Mouse (Mus musculus) forebrain, embryonic 10.5 days (tissue): Measurements from ENCODE around the gene Urad. TPM values are rescaled to one million over a fixed set of nuclear protein-coding genes. Genes with fewer than 3 reads are reported as not detected.
A peak's percentile ranks its signal among the peaks of the same experiment; 100 is the strongest.

Source experiments
- DNase-seq: peaks from one replicate; pipeline ENCODE4 v3.0.0-alpha.2; 2017; ENCODE audit warnings: low spot score; ENCODE audit errors: extremely low spot score
- H3K27ac ChIP-seq: fragments of 300-500 bp; sonication (generic); 2 replicates; pipeline ENCODE4 v1.5.1; 2016; ENCODE audit warnings: mild to moderate bottlenecking
- H3K27me3 ChIP-seq: fragments of 300-500 bp; sonication (generic); 2 replicates; pipeline ENCODE4 v1.6.1; 2016; ENCODE audit warnings: mild to moderate bottlenecking; ENCODE audit not compliant: poor library complexity, severe bottlenecking
- H3K36me3 ChIP-seq: fragments of 300-500 bp; sonication (generic); replicated peaks from 2 replicates; pipeline ENCODE4 v1.6.1; 2016; ENCODE audit warnings: mild to moderate bottlenecking, moderate library complexity
- H3K4me1 ChIP-seq: fragments of 300-500 bp; sonication (generic); 2 replicates; pipeline ENCODE4 v1.6.1; 2016
- H3K4me3 ChIP-seq: fragments of 300-500 bp; sonication (generic); 2 replicates; pipeline ENCODE4 v1.5.1; 2016; ENCODE audit warnings: mild to moderate bottlenecking, moderate library complexity
- H3K9me3 ChIP-seq: fragments of 300-500 bp; sonication (generic); 2 replicates; pipeline ENCODE4 v1.6.1; 2016; ENCODE audit warnings: mild to moderate bottlenecking, moderate library complexity
- WGBS: fragments of 180-500 bp; shearing (Covaris S2); methylation state at CpG from one replicate; pipeline ENCODE4 v1.1.7; 2016; 5-methylcytosine and 5-hydroxymethylcytosine counted together
- polyA plus RNA-seq: library from polyadenylated mRNA; unstranded; fragments of >200 nt; fragmentation: Nextera tagmentation; extraction: Ambion mirVana; gene quantifications from 2 replicates; pipeline ENCODE4 v1.2.1, GENCODE M21; 2016

Gene Urad
- polyA plus RNA-seq, 1 experiment from 2014 or later: not detected

DNA sequence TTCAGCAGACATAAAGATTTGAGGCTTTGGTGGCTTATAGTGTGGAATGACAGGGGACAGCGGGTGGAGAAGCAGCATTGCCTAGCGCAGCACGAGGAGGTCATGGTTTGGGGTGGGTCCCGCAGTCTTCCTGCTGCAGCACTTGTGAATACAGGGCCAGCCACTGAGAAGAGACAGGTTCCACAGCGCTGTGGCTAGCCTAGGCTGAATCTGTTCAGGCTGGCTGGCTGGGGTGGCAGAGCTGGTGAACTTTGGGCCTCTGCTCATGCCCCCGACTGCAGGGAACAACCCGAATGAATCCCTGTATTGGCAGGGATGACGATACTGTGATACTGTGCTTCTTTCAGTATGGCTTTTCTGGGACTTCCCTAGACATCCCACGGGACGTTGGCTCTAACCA is 21.7 kb upstream of the Urad start:
- no peaks in the 10 kb centered on the region for H3K27me3 ChIP-seq
- no peak overlapping the region for H3K27ac ChIP-seq
- 91% methylated on average over 10 of the region's 10 CpGs for WGBS
- no peak overlapping the region for H3K4me3 ChIP-seq
- H3K36me3 ChIP-seq: no peaks in the 10 kb centered on the region
- DNase-seq: no peak
- no peaks in the 10 kb centered on the region for H3K4me1 ChIP-seq
- H3K9me3 ChIP-seq: no peaks in the 10 kb centered on the region

DNA sequence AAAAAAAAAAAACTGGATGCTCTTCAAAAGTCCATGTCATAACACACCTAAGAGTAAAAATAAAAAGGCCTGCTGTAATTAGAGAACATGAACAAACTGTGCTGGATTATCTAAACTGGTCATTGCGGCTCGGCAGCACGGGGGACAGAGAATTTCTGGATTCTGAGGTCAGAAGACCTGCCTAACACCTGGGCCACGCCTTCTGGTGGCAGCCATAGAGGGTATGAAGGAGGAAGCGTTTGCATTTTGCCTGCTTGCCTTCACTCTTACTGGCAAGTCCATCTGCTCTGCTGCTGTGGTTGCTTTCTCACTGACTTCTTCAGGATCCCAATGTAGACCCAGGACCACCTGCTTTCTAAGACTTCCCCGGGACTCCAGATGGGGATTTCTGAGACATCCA is 20.7 kb upstream of the Urad start:
- Histone ChIP-seq H3K27me3 (no peaks in the 10 kb centered on the region), H3K27ac (no peak overlapping the region), H3K4me1 (no peaks in the 10 kb centered on the region), H3K36me3 (no peaks in the 10 kb centered on the region), H3K4me3 (no peak overlapping the region), H3K9me3 (no peaks in the 10 kb centered on the region)
- no peak for DNase-seq
- 90% methylated on average over 6 of the region's 6 CpGs for WGBS

DNA sequence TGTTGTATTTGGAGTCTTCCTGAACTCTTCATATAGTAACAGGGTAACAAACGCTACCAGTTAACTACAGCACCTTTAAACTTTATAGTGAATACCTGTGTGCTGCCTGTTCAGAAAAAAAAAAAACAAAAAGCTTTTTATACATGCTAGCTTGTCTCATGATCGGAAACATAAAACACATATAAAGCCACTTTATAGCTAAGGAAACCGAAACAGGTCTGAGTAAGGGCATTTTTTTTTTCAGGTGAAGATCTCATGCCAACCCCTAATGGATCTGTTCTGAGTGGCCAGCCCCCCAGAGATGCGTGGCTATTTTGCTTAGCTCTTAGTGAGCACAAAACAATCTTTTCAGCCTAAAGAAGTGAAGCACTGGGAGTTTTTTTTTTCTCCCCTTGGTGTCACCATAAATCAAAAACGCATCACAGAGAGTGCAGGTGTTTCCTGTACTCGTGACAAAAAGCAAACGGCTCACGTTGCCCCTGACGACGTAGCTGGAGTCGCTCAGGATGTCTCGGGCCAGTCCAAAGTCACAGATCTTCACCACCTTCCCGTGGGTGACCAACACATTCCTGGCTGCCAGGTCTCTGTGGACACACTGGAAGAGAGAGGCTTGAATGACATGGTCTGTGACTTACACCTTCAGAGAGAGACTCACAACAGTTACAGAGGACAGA is 18.6 kb upstream of the Urad start:
- no peaks in the 10 kb centered on the region for H3K27me3 ChIP-seq
- no peaks in the 10 kb centered on the region for H3K4me1 ChIP-seq
- no peaks in the 10 kb centered on the region for H3K9me3 ChIP-seq
- no peak overlapping the region for H3K4me3 ChIP-seq
- DNase-seq: no peak
- 84% methylated on average over 13 of the region's 13 CpGs for WGBS
- no peaks in the 10 kb centered on the region for H3K36me3 ChIP-seq
- no peak overlapping the region for H3K27ac ChIP-seq

DNA sequence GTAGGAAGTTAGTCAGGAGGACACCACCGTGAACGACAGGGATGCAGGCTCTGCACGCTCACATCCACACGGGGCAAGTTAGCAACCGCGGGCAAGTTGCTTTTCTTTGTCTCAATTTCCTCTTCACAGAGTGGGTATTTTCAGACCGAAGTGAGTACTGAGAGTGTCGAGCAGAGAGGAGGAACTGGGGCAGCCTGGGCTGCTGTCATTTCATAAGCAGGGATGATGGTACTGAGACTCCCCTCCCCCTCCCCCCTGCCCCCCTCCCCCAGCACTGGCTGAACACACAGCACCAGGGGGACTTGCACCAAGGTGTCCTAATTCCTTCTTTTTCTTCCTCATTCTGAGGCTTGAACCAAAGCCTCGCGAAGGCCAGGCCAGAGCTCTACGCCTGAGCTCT is 17.3 kb upstream of the Urad start:
- no peak overlapping the region for H3K4me3 ChIP-seq
- no peaks in the 10 kb centered on the region for H3K27me3 ChIP-seq
- H3K4me1 ChIP-seq: no peaks in the 10 kb centered on the region
- H3K9me3 ChIP-seq: no peaks in the 10 kb centered on the region
- H3K36me3 ChIP-seq: no peaks in the 10 kb centered on the region
- no peak overlapping the region for H3K27ac ChIP-seq
- no peak for DNase-seq
- WGBS: 90% methylated on average over 11 of the region's 11 CpGs

DNA sequence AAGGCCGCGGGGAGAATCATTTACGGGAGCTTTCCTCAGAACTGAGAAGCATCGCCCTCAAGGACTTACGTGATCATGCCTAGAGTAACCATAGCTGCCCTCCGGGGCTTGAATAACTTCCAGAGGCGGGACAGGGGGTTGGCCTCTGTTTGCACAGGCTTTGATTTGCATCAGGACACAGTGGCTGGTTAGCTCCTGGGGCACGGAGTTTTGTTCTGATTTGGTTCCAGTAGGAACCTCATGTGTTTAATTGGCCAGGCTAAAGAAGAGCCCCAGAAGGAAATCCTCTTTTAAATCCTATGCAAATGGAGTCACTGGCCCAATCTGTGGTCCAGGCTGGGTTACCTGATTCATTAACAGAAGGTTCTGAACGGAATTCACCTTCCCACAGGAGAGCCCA is 16.7 kb upstream of the Urad start:
- 69% methylated on average over 9 of the region's 9 CpGs for WGBS
- Histone ChIP-seq H3K9me3 (no peaks in the 10 kb centered on the region), H3K36me3 (no peaks in the 10 kb centered on the region), H3K4me3 (no peak overlapping the region), H3K27ac (no peak overlapping the region), H3K27me3 (no peaks in the 10 kb centered on the region), H3K4me1 (no peaks in the 10 kb centered on the region)
- no peak for DNase-seq

DNA sequence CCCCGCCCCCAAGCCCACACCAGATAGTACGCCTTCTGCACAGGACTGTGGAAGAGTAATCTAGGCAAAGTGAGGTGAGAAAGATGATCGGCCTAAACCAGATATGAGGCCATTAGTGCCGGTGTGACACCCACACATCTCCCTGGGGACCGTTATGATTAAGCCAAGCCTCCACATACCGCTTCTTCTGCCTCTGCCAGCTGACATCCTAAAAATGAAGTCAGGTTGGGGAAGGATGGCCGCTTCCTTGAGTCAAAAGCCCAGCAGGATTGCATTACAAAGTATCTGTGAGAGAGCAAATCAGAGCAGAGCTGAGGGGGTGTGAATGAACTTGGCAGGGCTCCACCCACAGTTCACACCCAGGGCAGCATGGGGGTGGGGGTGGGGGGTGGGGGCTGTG is 10.5 kb upstream of the Urad start:
- DNase-seq: no peak
- 58% methylated on average over 7 of the region's 7 CpGs for WGBS

DNA sequence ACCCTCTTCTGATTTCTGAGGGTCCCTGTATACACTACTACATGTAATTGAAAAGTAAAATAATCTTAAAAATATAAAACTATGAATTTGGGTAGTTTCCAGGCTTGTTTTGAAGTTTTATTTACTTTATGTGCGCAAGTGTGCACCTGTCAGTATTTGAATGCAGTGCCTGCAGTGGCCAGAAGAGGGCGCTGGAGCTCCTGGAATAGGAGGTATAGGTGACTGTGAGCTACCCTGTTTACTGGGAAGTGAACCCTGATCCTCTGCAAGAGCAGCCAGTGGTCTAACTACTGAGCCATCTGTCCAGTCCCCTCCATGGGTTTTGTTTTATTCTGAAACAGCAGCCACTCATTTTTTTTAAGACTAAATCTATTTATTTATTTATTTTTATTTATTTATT is 9.3 kb upstream of the Urad start:
- Histone ChIP-seq H3K27me3 (no peaks in the 10 kb centered on the region), H3K4me3 (no peak overlapping the region), H3K9me3 (no peaks in the 10 kb centered on the region), H3K4me1 (peaks cover 7% of the 10 kb centered on the region), H3K36me3 (no peaks in the 10 kb centered on the region), H3K27ac (no peak overlapping the region)
- no peak for DNase-seq
- WGBS: 39% methylated on average over 2 of the region's 2 CpGs

More for the DNA sequence above, 10.5 kb upstream of the Urad start:
- Histone ChIP-seq H3K27ac (no peak overlapping the region), H3K4me3 (no peak overlapping the region), H3K9me3 (no peaks in the 10 kb centered on the region), H3K36me3 (no peaks in the 10 kb centered on the region), H3K4me1 (peaks cover 7% of the 10 kb centered on the region), H3K27me3 (no peaks in the 10 kb centered on the region)

DNA sequence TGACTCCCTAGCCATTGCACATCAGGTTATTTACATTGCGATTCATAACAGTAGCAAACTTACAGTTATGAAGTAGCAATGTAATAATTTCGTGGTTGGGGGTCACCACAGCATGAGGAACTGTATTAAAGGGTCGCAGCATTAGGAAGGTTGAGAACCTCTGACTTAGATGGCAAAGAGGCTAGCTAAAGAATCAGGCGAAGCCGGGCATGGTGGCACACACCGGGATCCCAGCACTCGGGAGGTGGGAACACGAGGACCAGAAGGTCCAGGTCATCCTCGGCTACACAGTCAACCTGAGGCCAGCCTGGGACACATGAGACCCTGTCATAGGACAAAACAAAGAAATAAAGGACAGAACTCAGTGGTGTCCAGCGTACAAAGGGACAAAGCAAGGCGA is 7.7 kb upstream of the Urad start:
- Histone ChIP-seq H3K4me1 (peaks cover 7% of the 10 kb centered on the region), H3K27ac (no peak overlapping the region), H3K36me3 (no peaks in the 10 kb centered on the region), H3K4me3 (no peak overlapping the region), H3K27me3 (no peaks in the 10 kb centered on the region), H3K9me3 (no peaks in the 10 kb centered on the region)
- 85% methylated on average over 11 of the region's 11 CpGs for WGBS
- DNase-seq: no peak

DNA sequence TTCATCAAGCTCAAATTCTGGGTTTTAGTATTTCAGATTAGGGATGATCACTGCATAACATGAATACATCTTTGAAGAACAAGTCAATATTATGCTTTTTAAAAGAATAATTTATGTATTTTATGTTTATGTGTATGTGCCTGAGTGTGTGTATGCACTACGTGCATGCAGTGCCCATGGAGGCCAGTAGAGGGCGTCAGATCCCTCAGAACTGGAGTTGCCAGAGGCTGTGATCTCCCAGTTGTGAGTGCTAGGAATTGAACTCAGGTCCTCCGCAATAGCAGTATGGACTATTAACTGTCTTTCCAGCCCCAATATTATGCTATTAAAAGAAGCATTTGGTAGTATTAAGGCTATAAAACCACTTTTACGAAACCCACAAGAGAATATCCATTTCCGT is 5.4 kb upstream of the Urad start:
- Histone ChIP-seq H3K9me3 (no peaks in the 10 kb centered on the region), H3K36me3 (no peaks in the 10 kb centered on the region), H3K4me3 (no peak overlapping the region), H3K27ac (no peak overlapping the region), H3K4me1 (peaks cover 2% of the 10 kb centered on the region; the same call in 1 of the 2 replicates), H3K27me3 (peaks cover 8% of the 10 kb centered on the region)
- 91% methylated on average over 5 of the region's 5 CpGs for WGBS
- DNase-seq: no peak

DNA sequence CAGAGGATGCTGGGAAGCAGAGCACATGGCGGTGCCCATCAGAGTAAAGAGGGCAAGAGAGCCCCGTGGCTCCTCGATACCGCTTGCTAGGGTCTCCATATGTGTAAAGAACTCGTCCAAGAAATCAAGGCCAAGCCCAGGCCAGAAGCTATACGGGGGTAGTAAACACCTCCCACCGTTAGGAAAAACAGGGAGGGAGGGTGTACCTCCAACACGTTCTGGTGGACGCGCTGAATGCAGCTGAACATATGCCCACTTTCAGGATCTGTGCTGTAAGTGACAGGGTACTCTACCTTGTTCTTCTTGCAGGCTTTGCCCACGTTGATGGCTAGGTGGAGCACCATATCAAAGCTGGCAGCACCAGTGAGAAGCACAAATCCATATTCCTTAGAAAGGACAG is 3.7 kb upstream of the Urad start:
- DNase-seq: no peak
- 75% methylated on average over 11 of the region's 11 CpGs for WGBS
- H3K9me3 ChIP-seq: no peaks in the 10 kb centered on the region
- H3K36me3 ChIP-seq: no peaks in the 10 kb centered on the region
- peaks cover 25% of the 10 kb centered on the region for H3K27me3 ChIP-seq
- no peak overlapping the region for H3K4me3 ChIP-seq
- no peak overlapping the region for H3K27ac ChIP-seq
- no peaks in the 10 kb centered on the region for H3K4me1 ChIP-seq

DNA sequence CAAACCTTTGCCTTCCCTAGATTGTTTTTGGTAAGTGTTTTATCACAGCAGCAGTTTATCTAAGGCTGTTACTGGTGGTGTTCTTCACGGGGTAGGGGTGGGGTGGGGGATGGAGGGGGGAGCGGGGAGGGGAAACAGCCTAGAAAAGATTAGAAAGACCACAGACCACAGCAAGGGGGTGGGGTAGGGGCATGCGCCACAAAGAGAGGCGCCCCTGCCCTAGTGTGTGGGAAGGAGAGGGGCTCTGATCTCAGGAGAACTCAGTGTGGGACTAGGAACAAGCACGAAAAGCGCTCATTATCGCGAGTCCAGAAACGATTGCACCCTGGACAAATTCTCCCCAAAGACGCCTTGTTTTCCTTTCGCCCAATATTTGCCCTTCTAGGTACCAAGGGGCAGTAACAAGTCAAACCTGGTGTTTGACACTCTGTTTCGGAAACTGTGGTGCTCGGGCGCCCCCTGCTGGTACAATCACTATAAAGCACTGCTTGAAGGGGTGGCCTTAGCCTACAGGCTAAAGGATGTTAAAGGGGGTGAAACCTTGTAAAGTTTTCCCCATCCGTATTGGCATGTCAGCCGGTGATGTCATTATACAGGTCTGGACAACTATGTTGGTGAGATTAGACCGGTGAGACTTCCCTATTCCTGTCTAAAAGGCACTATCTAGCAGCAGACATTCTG is 1.1 kb upstream of the Urad start:
- Histone ChIP-seq H3K4me3 (no peak overlapping the region), H3K4me1 (no peaks in the 10 kb centered on the region), H3K9me3 (no peaks in the 10 kb centered on the region), H3K27ac (no peak overlapping the region), H3K27me3 (peaks cover 51% of the 10 kb centered on the region), H3K36me3 (no peaks in the 10 kb centered on the region)
- DNase-seq: peak; percentile 76
- WGBS: 21% methylated on average over 17 of the region's 17 CpGs

DNA sequence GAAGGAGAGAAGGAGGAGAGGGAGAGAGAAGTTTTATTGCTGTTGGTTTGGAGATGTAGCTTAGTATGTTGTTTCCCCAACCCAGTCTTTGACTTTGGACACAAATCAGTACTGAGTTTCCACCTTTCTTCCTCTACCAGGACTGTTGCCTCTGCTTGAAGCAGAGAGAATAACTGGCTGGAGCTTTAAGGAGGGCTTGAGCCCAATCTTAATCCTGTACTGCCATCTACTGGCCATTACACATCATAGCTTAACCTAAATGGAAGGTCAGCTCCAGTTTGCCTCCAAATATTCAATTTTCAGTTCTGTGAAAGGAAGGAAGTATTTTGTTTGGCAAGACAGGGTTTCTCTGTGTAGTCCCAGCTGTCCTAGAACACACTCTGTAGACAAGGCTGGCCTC is 2.6 kb downstream of the Urad start:
- H3K9me3 ChIP-seq: no peaks in the 10 kb centered on the region
- H3K4me1 ChIP-seq: peaks cover 10% of the 10 kb centered on the region
- no peak overlapping the region for H3K4me3 ChIP-seq
- peaks cover 88% of the 10 kb centered on the region for H3K27me3 ChIP-seq
- no peak for DNase-seq
- H3K27ac ChIP-seq: no peak overlapping the region
- no peaks in the 10 kb centered on the region for H3K36me3 ChIP-seq

DNA sequence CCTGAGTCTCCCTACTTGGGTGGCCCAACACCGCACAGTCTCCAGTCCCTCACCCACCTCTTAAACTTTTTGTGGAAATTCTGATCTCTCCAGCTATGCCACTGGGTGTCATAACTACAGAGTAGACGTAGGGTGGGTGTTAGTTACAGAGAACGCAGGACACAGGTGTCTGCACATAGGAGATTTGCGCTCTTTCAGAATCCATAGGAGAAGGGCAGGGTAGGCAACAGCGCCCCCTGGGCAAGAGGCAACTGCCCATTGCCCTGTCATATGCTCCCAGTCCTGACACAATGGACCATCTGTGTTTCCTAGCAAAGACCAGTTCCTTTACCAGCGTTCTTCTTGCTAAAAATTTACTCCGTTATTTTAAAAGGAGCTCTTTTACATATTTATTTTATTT is 4.2 kb downstream of the Urad start:
- peaks cover 100% of the 10 kb centered on the region for H3K27me3 ChIP-seq
- no peaks in the 10 kb centered on the region for H3K9me3 ChIP-seq
- no peak overlapping the region for H3K4me3 ChIP-seq
- H3K4me1 ChIP-seq: peaks cover 12% of the 10 kb centered on the region
- H3K27ac ChIP-seq: no peak overlapping the region
- WGBS: 19% methylated on average over 7 of the region's 7 CpGs
- no peaks in the 10 kb centered on the region for H3K36me3 ChIP-seq
- no peak for DNase-seq
